20 mouse cellular contexts compared by ENCODE assay signal in genomic region chr7:4647992-4648391, GRCm38 (mm10). TPM values are rescaled to one million over a fixed set of nuclear protein-coding genes. Genes with fewer than 3 reads are reported as not detected.
DNase-seq lines count a peak whose midpoint lies in the region; ATAC-seq and TF ChIP-seq lines count a peak whose summit lies in the region.
"Had no signal": no experiment of that assay in that cellular context is flagged by ENCODE, and none has a peak within 500 bp of the region (broad histone marks: within the 10 kb centered on the region; RNA-seq: fewer than 3 reads in every experiment).

No protein-coding gene starts in this region.

- H3K4me2 ChIP-seq in heart, embryonic 13.5 days, result no peak overlapping the region
- H3K4me2 ChIP-seq in liver, embryonic 14.5 days (ENCODE audit: low read depth), result no peak overlapping the region
- H3K4me2 ChIP-seq: embryonic facial prominence, embryonic 15.5 days; midbrain, embryonic 12.5 days had no signal

- H3K9ac ChIP-seq in heart, embryonic 13.5 days, result peak overlapping the region; percentile 21; the same call in 1 of the 2 replicates
- no peak overlapping the region for H3K9ac ChIP-seq in liver, embryonic 14.5 days (replicated peaks)
- H3K9ac ChIP-seq: embryonic facial prominence, embryonic 15.5 days; midbrain, embryonic 12.5 days had no signal

- intact Hi-C loops in heart, postnatal 14 days (cut with DNase I), result no loop called here

- H3K27ac ChIP-seq in heart, embryonic 13.5 days (replicated peaks), result peak overlapping the region; percentile 36
- no peak overlapping the region for H3K27ac ChIP-seq in liver, embryonic 14.5 days
- H3K27ac ChIP-seq in hindbrain, embryonic 10.5 days, result no peak overlapping the region
- H3K27ac ChIP-seq: embryonic facial prominence, embryonic 15.5 days; heart, adult 2 months; kidney, postnatal 0 days; midbrain, embryonic 12.5 days had no signal

- ATAC-seq in heart, embryonic 13.5 days (ENCODE audit: extremely low read depth, insufficient number of reproducible peaks, low FRiP score, low TSS enrichment), result no peak
- ATAC-seq in common myeloid progenitor, adult 5-6 weeks (replicated peaks; ENCODE audit: low read depth, poor library complexity, severe bottlenecking), result 0 out of 2 replicates have a peak, but pooled peaks have one; percentile 12
- 0 out of 2 replicates have a peak, but pooled peaks have one; percentile 16 for ATAC-seq in liver, embryonic 14.5 days (ENCODE audit: insufficient read depth)
- ATAC-seq in monocyte, adult 5-6 weeks (replicated peaks; ENCODE audit: insufficient number of reproducible peaks, low FRiP score, low TSS enrichment, poor library complexity, severe bottlenecking), result peak; percentile 11; the same call in 1 of the 2 replicates
- ATAC-seq: Patski had no signal

- TF ChIP-seq EP300 in liver, embryonic 14.5 days (IDR thresholded peaks at IDR 0.05; ENCODE audit: low read depth), result no peak

- no peak for DNase-seq in heart, postnatal 14 days
- DNase-seq in liver, embryonic 14.5 days (ENCODE audit: low read depth in 3 of 3, low spot score in 3 of 3), result no peak
- DNase-seq in hindbrain, embryonic 10.5 days (ENCODE audit: low spot score), result no peak
- no peak for DNase-seq in thymus, postnatal 14 days
- DNase-seq: cerebellum, adult 11 months; kidney, adult 18-20 months; right cerebral cortex, postnatal 14 days had no signal

- H3K9me3 ChIP-seq in heart, embryonic 13.5 days, result no peaks in the 10 kb centered on the region
- no peaks in the 10 kb centered on the region for H3K9me3 ChIP-seq in liver, embryonic 14.5 days (ENCODE audit: control insufficient read depth, low read length)
- H3K9me3 ChIP-seq in hindbrain, embryonic 10.5 days, result no peaks in the 10 kb centered on the region
- H3K9me3 ChIP-seq: embryonic facial prominence, embryonic 15.5 days; midbrain, embryonic 12.5 days had no signal

- TF ChIP-seq CTCF in liver, embryonic 14.5 days (IDR thresholded peaks at IDR 0.05; ENCODE audit: low read depth), result no peak

- H3K4me1 ChIP-seq in heart, embryonic 13.5 days, result peaks cover 38% of the 10 kb centered on the region
- H3K4me1 ChIP-seq in liver, embryonic 14.5 days (replicated peaks; ENCODE audit: control insufficient read depth in 2 of 2, insufficient read depth in 2 of 2, low read length in 1 of 2), result peaks cover 0 to 25% of the 10 kb centered on the region in 2 experiments; a peak in 2 of 4 replicates
- H3K4me1 ChIP-seq in hindbrain, embryonic 10.5 days (replicated peaks), result 0 out of 2 replicates have a peak, but pooled peaks cover 3% of the 10 kb centered on the region
- H3K4me1 ChIP-seq: embryonic facial prominence, embryonic 15.5 days; midbrain, embryonic 12.5 days had no signal

- 88% methylated on average over 2 of the region's 2 CpGs for WGBS in heart, embryonic 13.5 days
- WGBS in liver, embryonic 14.5 days (ENCODE audit: insufficient replicate concordance), result 71% methylated on average over 2 of the region's 2 CpGs
- WGBS in hindbrain, embryonic 10.5 days, result 89% methylated on average over 2 of the region's 2 CpGs

- H3K27me3 ChIP-seq in heart, embryonic 13.5 days (replicated peaks), result no peaks in the 10 kb centered on the region
- H3K27me3 ChIP-seq in liver, embryonic 14.5 days (ENCODE audit: control insufficient read depth, insufficient read depth, low read length), result no peaks in the 10 kb centered on the region
- H3K27me3 ChIP-seq in hindbrain, embryonic 10.5 days (ENCODE audit: insufficient read depth, poor library complexity, severe bottlenecking), result no peaks in the 10 kb centered on the region
- H3K27me3 ChIP-seq: embryonic facial prominence, embryonic 15.5 days; midbrain, embryonic 12.5 days; Patski had no signal

- peaks cover 54% of the 10 kb centered on the region for H3K36me3 ChIP-seq in heart, embryonic 13.5 days
- peaks cover 37% of the 10 kb centered on the region for H3K36me3 ChIP-seq in liver, embryonic 14.5 days (replicated peaks; ENCODE audit: control insufficient read depth, insufficient read depth, low read depth)
- peaks cover 62% of the 10 kb centered on the region for H3K36me3 ChIP-seq in hindbrain, embryonic 10.5 days

- no peak overlapping the region for H3K4me3 ChIP-seq in heart, embryonic 13.5 days
- no peak overlapping the region for H3K4me3 ChIP-seq in liver, embryonic 14.5 days (ENCODE audit: insufficient read depth in 1 of 2, low read depth in 2 of 2, low read length in 2 of 2)
- H3K4me3 ChIP-seq in hindbrain, embryonic 10.5 days, result no peak overlapping the region
- H3K4me3 ChIP-seq: embryonic facial prominence, embryonic 15.5 days; heart, adult 2 months; midbrain, embryonic 12.5 days; myocyte had no signal

RNA-seq across cellular contexts. Expression of gene Ppp6r1, which starts 10.8 kb away (rescaled TPM):
- 7.2 and 7.4 TPM in 2 replicates for polyA plus RNA-seq in heart, embryonic 13.5 days (2015; fragmentation: Nextera tagmentation; extraction: Ambion mirVana)
- total RNA-seq in heart, postnatal 14 days (2021), result 10 to 100 TPM; 73.7 to 78.8 TPM
- 142 and 149 TPM in 2 replicates for total RNA-seq in common myeloid progenitor, adult 5-6 weeks (2017)
- polyA plus RNA-seq in liver, embryonic 14.5 days (2012; rRNA removed), result 30.8 and 33.6 TPM in 2 replicates
- polyA plus RNA-seq in liver, embryonic 14.5 days (2014; fragmentation: Nextera tagmentation; extraction: Ambion mirVana), result 4.3 and 5.1 TPM in 2 replicates
- 101 to 191 TPM (median 127 TPM) in 3 replicates for total RNA-seq in monocyte, adult 5-6 weeks (2017)
- polyA plus RNA-seq in hindbrain, embryonic 10.5 days (2016; fragmentation: Nextera tagmentation; extraction: Ambion mirVana), result 9.4 and 11.5 TPM in 2 replicates

RNA-seq across cellular contexts. Expression of gene Tmem86b, which starts 16.8 kb away (rescaled TPM):
- polyA plus RNA-seq in heart, embryonic 13.5 days (2015; fragmentation: Nextera tagmentation; extraction: Ambion mirVana), result 2.4 TPM in 2 replicates
- total RNA-seq in heart, postnatal 14 days (2021), result 1 to 10 TPM; 6.8 to 7.4 TPM
- 8.6 and 18.7 TPM in 2 replicates for total RNA-seq in common myeloid progenitor, adult 5-6 weeks (2017)
- polyA plus RNA-seq in liver, embryonic 14.5 days (2012; rRNA removed), result 36.4 and 51.0 TPM in 2 replicates
- 30.5 and 32.9 TPM in 2 replicates for polyA plus RNA-seq in liver, embryonic 14.5 days (2014; fragmentation: Nextera tagmentation; extraction: Ambion mirVana)
- 18.1 to 27.9 TPM (median 21.7 TPM) in 3 replicates for total RNA-seq in monocyte, adult 5-6 weeks (2017)
- 2.1 and 2.2 TPM in 2 replicates for polyA plus RNA-seq in hindbrain, embryonic 10.5 days (2016; fragmentation: Nextera tagmentation; extraction: Ambion mirVana)

RNA-seq across cellular contexts. Expression of gene Hspbp1, which starts 36.9 kb away (rescaled TPM):
- polyA plus RNA-seq in heart, embryonic 13.5 days (2015; fragmentation: Nextera tagmentation; extraction: Ambion mirVana), result 74.0 and 79.9 TPM in 2 replicates
- 10 to 100 TPM; 29.2 to 33.7 TPM for total RNA-seq in heart, postnatal 14 days (2021)
- 28.6 and 43.6 TPM in 2 replicates for total RNA-seq in common myeloid progenitor, adult 5-6 weeks (2017)
- polyA plus RNA-seq in liver, embryonic 14.5 days (2012; rRNA removed), result 28.2 and 38.5 TPM in 2 replicates
- polyA plus RNA-seq in liver, embryonic 14.5 days (2014; fragmentation: Nextera tagmentation; extraction: Ambion mirVana), result 56.7 and 60.6 TPM in 2 replicates
- total RNA-seq in monocyte, adult 5-6 weeks (2017), result 12.9 to 47.3 TPM (median 16.6 TPM) in 3 replicates
- polyA plus RNA-seq in hindbrain, embryonic 10.5 days (2016; fragmentation: Nextera tagmentation; extraction: Ambion mirVana), result 131 and 139 TPM in 2 replicates

RNA-seq across cellular contexts. Expression of gene Brsk1, which starts 42.4 kb away (rescaled TPM):
- 0.46 and 0.91 TPM in 2 replicates for polyA plus RNA-seq in heart, embryonic 13.5 days (2015; fragmentation: Nextera tagmentation; extraction: Ambion mirVana)
- total RNA-seq in heart, postnatal 14 days (2021), result 1 to 10 TPM; 1.6 to 1.8 TPM
- not detected in 2 replicates for total RNA-seq in common myeloid progenitor, adult 5-6 weeks (2017)
- polyA plus RNA-seq in liver, embryonic 14.5 days (2012; rRNA removed), result 0.39 and 0.54 TPM in 2 replicates
- not detected in 2 replicates for polyA plus RNA-seq in liver, embryonic 14.5 days (2014; fragmentation: Nextera tagmentation; extraction: Ambion mirVana)
- total RNA-seq in monocyte, adult 5-6 weeks (2017), result not detected in 3 replicates
- 1.7 and 2.8 TPM in 2 replicates for polyA plus RNA-seq in hindbrain, embryonic 10.5 days (2016; fragmentation: Nextera tagmentation; extraction: Ambion mirVana)

RNA-seq across cellular contexts. Expression of gene Ptprh, which starts 44.2 kb away (rescaled TPM):
- polyA plus RNA-seq in heart, embryonic 13.5 days (2015; fragmentation: Nextera tagmentation; extraction: Ambion mirVana), result 0.04 TPM in 1 of 2 replicates, not detected in the other
- not detected for total RNA-seq in heart, postnatal 14 days (2021)
- total RNA-seq in common myeloid progenitor, adult 5-6 weeks (2017), result not detected in 2 replicates
- polyA plus RNA-seq in liver, embryonic 14.5 days (2012; rRNA removed), result not detected in 2 replicates
- polyA plus RNA-seq in liver, embryonic 14.5 days (2014; fragmentation: Nextera tagmentation; extraction: Ambion mirVana), result not detected in 2 replicates
- total RNA-seq in monocyte, adult 5-6 weeks (2017), result 0.39 TPM in 1 of 3 replicates, not detected in the others
- polyA plus RNA-seq in hindbrain, embryonic 10.5 days (2016; fragmentation: Nextera tagmentation; extraction: Ambion mirVana), result not detected in 2 replicates
- total RNA-seq: adrenal gland, postnatal 10 days; gastrocnemius, postnatal 14 days; heart, adult 2 months; heart, postnatal 25 days had no signal
- polyA plus RNA-seq: embryonic facial prominence, embryonic 15.5 days; limb, embryonic 11.5 days; myocyte; Patski had no signal
